Mouse (Mus musculus) bone marrow, adult 2 months (tissue): Measurements from ENCODE around the gene Tmem265.

Experiments used
- CTCF ChIP-seq: fragments of 200-500 bp; IDR thresholded peaks from 2 replicates; pipeline ENCODE4 v1.5.1; 2011; ENCODE audit warnings: low read length, control low read depth; ENCODE audit not compliant: control insufficient read depth, insufficient read depth
- POLR2A ChIP-seq: fragments of 200-500 bp; IDR thresholded peaks from 2 replicates; pipeline ENCODE4 v1.6.1; 2011; ENCODE audit warnings: low read depth, mild to moderate bottlenecking, control low read depth, low read length, borderline replicate concordance; ENCODE audit not compliant: control insufficient read depth

- TF ChIP-seq CTCF: no peak
- no peak for TF ChIP-seq POLR2A
Measured at GRCm38 (mm10) chr7:127541671-127542070, 19.5 kb upstream of the Tmem265 start.
